Mouse (Mus musculus): ENCODE data around the gene Calcr. TPM values are rescaled to one million over a fixed set of nuclear protein-coding genes. Genes with fewer than 3 reads are reported as not detected.
"Not testable (repeated sequence)": the region's sequence is repeated elsewhere in the genome, so short reads cannot be mapped to it uniquely, and the experiment has no call there.

Calcr gene
- polyA plus RNA-seq, 1 experiment: 0.28 TPM

- H3K9me3 ChIP-seq (replicated peaks; ENCODE audit: control insufficient read depth, insufficient read depth, low read length, poor library complexity, severe bottlenecking): peaks cover 37% of the 10 kb centered on the region
- H3K4me3 ChIP-seq (ENCODE audit: low read depth, low read length); H3K27ac ChIP-seq (ENCODE audit: insufficient read depth, low read length); H3K27me3 ChIP-seq (ENCODE audit: control insufficient read depth, insufficient read depth, low read length, poor library complexity, severe bottlenecking); H3K36me3 ChIP-seq (ENCODE audit: control insufficient read depth, insufficient read depth, low read length, poor library complexity, severe bottlenecking); H3K9ac ChIP-seq (ENCODE audit: low read depth, poor library complexity, severe bottlenecking); H3K4me1 ChIP-seq (ENCODE audit: control insufficient read depth, insufficient read depth, low read length): not testable (repeated sequence)
- TF ChIP-seq EP300 (IDR thresholded peaks at IDR 0.05; ENCODE audit: insufficient read depth, low read depth, low read length): 0 out of 2 replicates have a peak, but pooled peaks have one; percentile 19
These were observed 92.6 kb downstream of the Calcr start for GRCm38 (mm10) chr6:3671941-3672340.

GRCm38 (mm10) chr6:3664147-3664716 lies 100.3 kb downstream of the Calcr start:
- TF ChIP-seq CTCF (IDR thresholded peaks at IDR 0.05; ENCODE audit: low read depth, low read length) (no peak), EP300 (IDR thresholded peaks at IDR 0.05; ENCODE audit: insufficient read depth, low read depth, low read length) (no peak), POLR2A (IDR thresholded peaks at IDR 0.05; ENCODE audit: insufficient read depth, low read length) (no peak)
- H3K9ac ChIP-seq (ENCODE audit: low read depth, poor library complexity, severe bottlenecking): no peak overlapping the region
- H3K27ac ChIP-seq (ENCODE audit: insufficient read depth, low read length): peak overlapping the region; percentile 33; the same call in 1 of the 2 replicates
- H3K36me3 ChIP-seq (ENCODE audit: control insufficient read depth, insufficient read depth, low read length, poor library complexity, severe bottlenecking): no peaks in the 10 kb centered on the region
- H3K27me3 ChIP-seq (ENCODE audit: control insufficient read depth, insufficient read depth, low read length, poor library complexity, severe bottlenecking): no peaks in the 10 kb centered on the region
- no peaks in the 10 kb centered on the region for H3K4me1 ChIP-seq (ENCODE audit: control insufficient read depth, insufficient read depth, low read length)
- H3K9me3 ChIP-seq (replicated peaks; ENCODE audit: control insufficient read depth, insufficient read depth, low read length, poor library complexity, severe bottlenecking): no peaks in the 10 kb centered on the region
- H3K4me3 ChIP-seq (ENCODE audit: low read depth, low read length): no peak overlapping the region

GRCm38 (mm10) chr6:3658405-3658804 lies 106.1 kb downstream of the Calcr start:
- Histone ChIP-seq H3K4me3 (ENCODE audit: low read depth, low read length) (no peak overlapping the region), H3K36me3 (ENCODE audit: control insufficient read depth, insufficient read depth, low read length, poor library complexity, severe bottlenecking) (no peaks in the 10 kb centered on the region), H3K9me3 (replicated peaks; ENCODE audit: control insufficient read depth, insufficient read depth, low read length, poor library complexity, severe bottlenecking) (peaks cover 13% of the 10 kb centered on the region), H3K9ac (ENCODE audit: low read depth, poor library complexity, severe bottlenecking) (no peak overlapping the region), H3K4me1 (ENCODE audit: control insufficient read depth, insufficient read depth, low read length) (no peaks in the 10 kb centered on the region), H3K27ac (ENCODE audit: insufficient read depth, low read length) (no peak overlapping the region), H3K27me3 (ENCODE audit: control insufficient read depth, insufficient read depth, low read length, poor library complexity, severe bottlenecking) (no peaks in the 10 kb centered on the region)
- TF ChIP-seq POLR2A (IDR thresholded peaks at IDR 0.05; ENCODE audit: insufficient read depth, low read length) (no peak), CTCF (IDR thresholded peaks at IDR 0.05; ENCODE audit: low read depth, low read length) (no peak), EP300 (IDR thresholded peaks at IDR 0.05; ENCODE audit: insufficient read depth, low read depth, low read length) (no peak)

Other genes starting within 250 kb of the Calcr start
- not detected in 2 replicates for gene Tfpi2, start 224.2 kb upstream of the Calcr start, polyA plus RNA-seq (2011; ENCODE audit: insufficient read depth, insufficient read length, low read depth, missing spikeins)
- gene Gngt1, start 229.1 kb upstream of the Calcr start, polyA plus RNA-seq (2011; ENCODE audit: insufficient read depth, insufficient read length, low read depth, missing spikeins): 0.57 and 0.76 TPM in 2 replicates
- gene Gng11, start 239.2 kb upstream of the Calcr start, polyA plus RNA-seq (2011; ENCODE audit: insufficient read depth, insufficient read length, low read depth, missing spikeins): not detected in 2 replicates

Data from ES-Bruce4 (cell line).